Mouse (Mus musculus) layer of hippocampus, adult 18-20 months (tissue): ENCODE results near the gene Tdrd9. TPM values are rescaled to one million over a fixed set of nuclear protein-coding genes. Genes with fewer than 3 reads are reported as not detected.

ENCODE experiments used
- DNase-seq, 2 experiments: peaks; one replicate each; pipeline ENCODE4 v3.0.0; 2022; ENCODE audit warnings: low spot score in 2 of 2
- total RNA-seq, 2 experiments: library from RNA; stranded (reverse); gene quantifications; 2 replicates each; pipeline ENCODE4 v1.2.3; 2021

Tdrd9 gene
- total RNA-seq, 2 experiments from 2014 or later, result 0.25 to 0.52 TPM

DNA sequence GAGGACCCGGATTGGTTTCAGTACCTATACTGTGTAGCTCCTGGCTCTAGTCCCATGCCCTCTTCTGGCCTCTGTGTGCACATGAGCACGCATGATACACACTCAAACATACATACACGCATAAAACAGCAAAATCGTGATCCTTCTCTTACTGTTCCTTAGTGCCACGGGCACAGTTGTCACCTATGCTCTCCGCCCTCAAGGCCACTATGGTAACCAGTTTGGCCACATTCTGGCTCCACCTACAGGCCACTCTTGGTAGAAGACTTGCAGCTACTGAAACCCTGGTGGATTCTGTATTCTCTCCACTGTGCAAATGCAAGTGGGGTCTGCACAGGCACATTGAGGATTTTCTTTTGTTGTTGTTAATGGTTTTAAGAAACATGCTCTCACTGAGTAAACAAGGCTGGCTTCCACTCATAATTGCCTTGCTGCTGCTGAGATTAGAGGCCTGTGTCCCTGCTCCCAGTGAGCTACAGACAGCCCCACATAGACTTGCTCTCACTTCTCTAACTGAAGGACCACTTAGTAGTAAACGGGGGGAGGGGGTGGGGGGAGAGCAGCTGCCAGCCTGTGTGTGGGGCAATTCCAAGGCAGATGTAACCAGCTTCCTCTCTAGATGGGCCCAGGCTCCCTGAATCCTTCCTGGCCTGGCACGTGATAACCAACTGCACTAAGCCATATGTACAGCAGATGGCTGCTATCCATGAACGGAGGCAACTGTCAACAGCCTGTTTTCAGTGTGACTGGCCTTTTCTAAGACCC lies 13.1 kb upstream of the Tdrd9 start:
- DNase-seq, result peak; percentile 44 to 88

DNA sequence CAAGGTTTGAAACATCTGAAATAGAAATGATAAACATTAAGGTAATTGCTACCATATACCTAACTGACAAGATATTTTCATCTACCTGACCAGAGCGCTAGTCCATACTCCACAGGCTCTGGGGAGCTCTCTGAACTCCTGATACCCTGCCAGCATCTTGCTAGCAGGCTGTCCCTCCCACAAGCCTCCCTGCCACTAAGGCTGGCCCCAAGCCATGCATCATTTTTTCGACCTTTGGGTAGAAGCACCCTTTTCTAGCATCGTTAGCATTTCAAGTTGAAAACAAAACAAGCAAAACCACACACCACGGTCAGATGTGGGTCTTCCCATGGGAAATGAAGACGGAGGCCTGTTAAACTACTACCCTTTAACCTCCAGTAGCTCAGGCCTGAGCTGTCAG lies 8.0 kb upstream of the Tdrd9 start:
- no peak for DNase-seq

GRCm38 (mm10) chr12:111966683-111967173 lies 4.6 kb upstream of the Tdrd9 start, which contains the start of gene Atp5mpl:
Atp5mpl (minus strand) TSS chr12:111966977.
- DNase-seq, result peak; percentile 91 to 97

DNA sequence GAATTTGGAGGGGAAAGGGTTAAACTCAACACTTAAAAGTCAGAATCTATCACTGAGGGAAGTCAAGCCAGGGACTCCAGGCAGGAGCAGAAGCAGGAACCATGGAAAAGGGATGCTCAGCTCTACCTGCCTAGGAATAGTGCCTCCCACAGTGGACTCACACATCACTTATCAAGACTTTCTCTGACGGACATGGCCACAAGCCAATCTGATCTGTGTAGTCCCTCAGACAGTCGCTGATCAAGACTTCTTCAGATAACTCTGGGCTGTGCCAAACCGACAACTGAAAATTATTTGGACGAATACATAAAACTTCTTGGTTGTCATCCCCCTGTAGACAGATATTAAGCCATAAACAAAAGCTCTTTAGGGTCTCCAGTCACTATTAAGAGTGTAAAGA lies 1.3 kb upstream of the Tdrd9 start:
- DNase-seq, result no peak

GRCm38 (mm10) chr12:111972504-111972903 lies 1.1 kb downstream of the Tdrd9 start:
- no peak for DNase-seq

GRCm38 (mm10) chr12:111974578-111974977 lies 3.2 kb downstream of the Tdrd9 start:
- DNase-seq, result no peak

GRCm38 (mm10) chr12:111977138-111977537 lies 5.8 kb downstream of the Tdrd9 start:
- DNase-seq, result no peak

- DNase-seq, result no peak
These were observed 6.9 kb downstream of the Tdrd9 start for GRCm38 (mm10) chr12:111978274-111978673.

DNA sequence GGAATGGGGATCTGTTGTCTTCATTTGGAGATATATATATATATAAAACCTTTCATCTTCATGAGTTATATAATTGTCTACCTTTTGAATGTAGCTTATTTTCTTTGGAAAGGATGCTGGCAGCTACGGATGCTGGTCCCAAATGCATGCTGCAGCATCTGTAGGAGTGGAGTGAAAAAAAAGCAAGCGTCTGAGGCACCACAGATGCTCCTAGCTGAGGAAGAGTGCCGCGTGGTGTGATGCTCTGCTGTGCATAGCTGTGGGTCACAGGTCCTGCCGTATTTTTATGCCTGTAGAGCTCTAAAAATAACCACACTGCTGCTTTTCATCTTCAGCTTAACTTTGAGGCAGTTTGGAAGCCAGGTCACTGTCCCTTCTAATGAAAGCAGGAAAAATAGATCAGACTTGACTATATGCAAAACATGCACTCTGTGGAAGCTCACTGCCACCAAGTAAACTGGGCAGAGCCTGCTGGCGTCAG lies 9.6 kb downstream of the Tdrd9 start, which contains the start of gene Rd3l:
Rd3l (minus strand) TSS at position 431 of the 481 bp plus-strand sequence.
- no peak for DNase-seq

DNA sequence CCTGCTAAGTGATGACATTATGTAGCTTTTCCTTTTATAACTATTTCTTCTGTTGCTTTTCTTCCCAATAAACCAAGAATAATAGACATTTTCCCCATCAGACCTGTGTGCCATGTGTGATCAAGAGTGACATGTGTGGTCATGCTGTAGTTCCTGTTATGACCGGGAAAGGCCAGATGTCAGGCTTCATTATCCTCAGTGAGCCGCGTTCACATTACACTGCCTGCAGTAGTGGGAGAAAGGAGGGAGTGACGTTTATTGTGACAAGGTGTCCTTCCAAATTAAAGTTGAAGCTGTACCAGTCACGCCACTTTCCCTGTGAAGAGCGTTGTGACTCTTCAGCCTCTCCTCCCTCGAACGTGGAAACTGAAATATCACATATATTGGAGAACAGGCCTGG lies 10.5 kb downstream of the Tdrd9 start:
- DNase-seq, result no peak

- DNase-seq, result no peak
These were observed 11.8 kb downstream of the Tdrd9 start for GRCm38 (mm10) chr12:111983165-111983564.

GRCm38 (mm10) chr12:111986756-111987155 lies 15.4 kb downstream of the Tdrd9 start:
- no peak for DNase-seq

- no peak for DNase-seq
These were observed 21.3 kb downstream of the Tdrd9 start for GRCm38 (mm10) chr12:111992626-111993025.

GRCm38 (mm10) chr12:111995161-111995560 lies 23.8 kb downstream of the Tdrd9 start:
- DNase-seq, result no peak

DNA sequence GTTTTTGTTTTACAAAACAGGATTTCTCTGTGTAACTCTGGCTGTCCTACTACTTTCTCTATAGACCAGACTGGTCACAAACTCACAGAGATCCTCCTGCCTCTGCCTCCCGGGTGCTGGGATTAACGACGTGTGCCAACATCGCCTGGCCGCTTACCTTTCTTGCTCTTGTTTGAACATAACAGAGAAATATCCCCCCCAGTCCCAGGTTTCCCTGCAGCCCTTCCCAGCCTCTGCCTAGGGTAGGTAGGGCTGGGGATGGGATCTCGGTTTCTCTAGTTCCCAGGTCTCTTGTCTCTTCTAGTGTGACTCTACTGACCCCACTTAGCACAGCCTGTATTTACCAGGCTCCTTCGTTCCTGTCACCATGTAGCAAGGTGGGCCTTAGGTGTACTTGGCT lies 28.4 kb downstream of the Tdrd9 start:
- no peak for DNase-seq

DNA sequence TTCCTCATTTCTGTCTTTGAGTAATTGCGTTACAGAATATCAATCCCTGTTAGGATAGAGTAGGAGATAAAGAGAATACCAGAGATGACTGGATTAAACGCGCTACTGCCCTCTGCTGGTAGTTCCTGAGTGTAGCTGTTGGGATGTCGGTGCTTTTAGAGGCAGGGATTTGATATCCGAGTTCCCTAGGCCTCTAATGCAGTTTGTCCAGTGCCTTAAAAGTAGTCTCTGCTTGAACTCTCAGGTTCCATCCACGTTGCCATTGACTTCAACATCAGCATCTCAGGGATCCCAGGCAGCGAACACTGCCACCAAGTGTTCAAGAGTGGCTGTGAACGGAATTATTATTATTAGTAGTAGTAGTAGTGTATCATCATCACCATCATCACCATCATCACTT lies 29.9 kb downstream of the Tdrd9 start:
- peak; percentile 68 to 93 for DNase-seq

DNA sequence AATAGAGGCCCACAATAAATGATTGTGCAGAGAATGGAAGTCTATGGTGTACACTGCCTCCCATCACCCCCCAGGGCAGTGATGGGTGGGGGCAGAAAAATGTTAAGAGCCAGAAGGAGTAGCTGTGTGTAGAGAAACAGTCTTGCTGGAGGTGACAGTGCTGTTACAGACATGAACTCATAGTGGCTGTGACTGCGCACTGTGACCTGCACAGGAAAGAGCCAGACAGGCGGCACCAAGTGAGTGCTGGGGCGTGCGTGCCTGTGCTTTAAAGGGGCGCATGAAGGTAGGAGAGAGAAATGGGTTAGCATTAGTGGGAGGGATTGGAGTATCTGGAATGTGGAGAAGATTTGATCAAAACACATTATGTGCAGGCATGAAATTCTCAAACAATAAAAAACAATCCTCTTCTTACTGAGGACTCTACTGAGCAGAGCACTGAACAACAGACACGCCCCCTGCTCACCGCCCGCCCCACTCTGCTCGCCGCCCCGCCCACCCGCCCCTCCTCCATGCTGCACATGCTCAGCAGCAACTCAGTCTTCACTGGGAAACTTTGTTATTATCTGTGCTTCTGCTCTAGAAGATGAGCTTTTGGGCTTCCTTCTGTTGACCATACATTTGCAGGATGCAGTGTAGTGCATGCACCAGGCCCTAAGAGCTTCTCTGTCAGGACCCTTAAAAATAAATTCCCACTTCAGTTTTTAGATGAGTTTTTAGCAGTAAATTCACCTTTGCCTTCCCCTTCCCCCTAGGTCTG lies 41.3 kb downstream of the Tdrd9 start:
- no peak for DNase-seq

GRCm38 (mm10) chr12:112013271-112013801 lies 42.0 kb downstream of the Tdrd9 start:
- no peak for DNase-seq

DNA sequence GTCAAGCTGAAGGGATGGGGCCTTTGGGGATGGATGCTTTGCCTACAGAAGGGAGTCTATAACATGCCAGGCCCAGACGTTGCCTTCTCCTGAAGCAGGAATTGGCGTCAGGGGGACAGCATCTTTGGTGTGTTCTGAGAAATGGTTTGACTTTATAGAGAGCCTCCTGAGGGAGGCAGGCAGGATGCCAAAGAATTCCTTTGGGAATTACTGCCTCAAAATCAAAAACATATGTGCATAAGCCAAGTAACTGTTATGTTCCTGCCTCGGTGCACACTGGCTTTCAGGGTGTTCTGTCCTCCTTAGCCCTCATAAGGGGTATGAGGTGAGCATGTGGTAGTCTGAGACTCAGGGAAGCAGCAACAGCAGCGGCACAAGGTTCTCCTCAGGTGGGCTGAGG lies 45.0 kb downstream of the Tdrd9 start:
- no peak for DNase-seq

DNA sequence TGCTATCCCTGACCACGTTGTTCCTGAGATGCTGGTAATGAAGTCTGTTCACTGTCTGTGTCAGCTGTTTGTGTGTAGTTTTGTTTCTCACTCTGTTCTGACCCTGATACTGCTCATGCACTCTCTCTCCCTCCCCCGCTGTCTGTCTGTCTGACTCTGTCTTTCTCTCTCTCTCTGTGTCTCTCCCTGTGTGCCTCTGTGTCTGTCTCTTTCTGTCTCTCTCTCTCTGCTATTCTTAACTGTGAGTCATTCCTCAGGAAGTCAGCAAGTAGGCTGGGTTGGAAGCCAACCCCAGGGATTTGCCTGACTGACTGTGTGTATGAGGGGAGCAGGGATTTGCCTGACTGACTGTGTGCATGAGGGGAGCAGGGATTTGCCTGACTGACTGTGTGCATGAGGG lies 51.9 kb downstream of the Tdrd9 start:
- DNase-seq, result no peak

- no peak for DNase-seq
These were observed 53.4 kb downstream of the Tdrd9 start for GRCm38 (mm10) chr12:112024581-112025310.
